Mouse (Mus musculus) heart, postnatal 36 days (tissue): Measurements from ENCODE around the gene Cacna2d3. TPM values are rescaled to one million over a fixed set of nuclear protein-coding genes. Genes with fewer than 3 reads are reported as not detected.

ENCODE experiments used
- DNase-seq, 2 experiments: peaks; one replicate each; pipeline ENCODE4 v3.0.0; 2021 to 2022
- intact Hi-C: fragments of 180-260 bp; cut with DNase I; formaldehyde crosslinking; loops from one replicate; pipeline ENCODE4 v1.15.1; 2025
- total RNA-seq, 2 experiments: library from RNA; stranded (reverse); gene quantifications; 2 replicates each; pipeline ENCODE4 v1.2.3; 2021

Gene Cacna2d3
- total RNA-seq, 2 experiments from 2014 or later = 0.47 to 1.2 TPM

- intact Hi-C loops = no loop called here
- DNase-seq = no peak
Observed at GRCm38 (mm10) chr14:29029896-29030420, 691.7 kb downstream of the Cacna2d3 start.

- DNase-seq = no peak
- intact Hi-C loops = no loop called here
Observed at GRCm38 (mm10) chr14:29029107-29029469, 692.6 kb downstream of the Cacna2d3 start.

- DNase-seq = no peak
Observed at GRCm38 (mm10) chr14:29028391-29029106, 693.1 kb downstream of the Cacna2d3 start.

GRCm38 (mm10) chr14:29027276-29027675, 694.4 kb downstream of the Cacna2d3 start:
- intact Hi-C loops = no loop called here
- DNase-seq = no peak

More at GRCm38 (mm10) chr14:29028391-29029106, 693.1 kb downstream of the Cacna2d3 start:
- intact Hi-C loops = no loop called here

GRCm38 (mm10) chr14:29025335-29025734, 696.3 kb downstream of the Cacna2d3 start:
- no peak for DNase-seq
- intact Hi-C loops = no loop called here

GRCm38 (mm10) chr14:29023246-29023645, 698.4 kb downstream of the Cacna2d3 start:
- DNase-seq = peak in 1 of 2 experiments; percentile 43
- intact Hi-C loops = no loop called here

GRCm38 (mm10) chr14:29021295-29021694, 700.4 kb downstream of the Cacna2d3 start:
- no peak for DNase-seq
- intact Hi-C loops = no loop called here

GRCm38 (mm10) chr14:29018316-29019000, 703.2 kb downstream of the Cacna2d3 start:
- no peak for DNase-seq
- intact Hi-C loops = no loop called here

GRCm38 (mm10) chr14:29017883-29018282, 703.8 kb downstream of the Cacna2d3 start, which contains the start of gene Lrtm1:
TSS of gene Lrtm1 (plus strand) at chr14:29018208.
- DNase-seq = peak in 1 of 2 experiments; percentile 32
- intact Hi-C loops = no loop called here

GRCm38 (mm10) chr14:29015896-29016295, 705.8 kb downstream of the Cacna2d3 start:
- intact Hi-C loops = no loop called here
- no peak for DNase-seq

GRCm38 (mm10) chr14:29014680-29015079, 707.0 kb downstream of the Cacna2d3 start:
- DNase-seq = no peak
- intact Hi-C loops = no loop called here

GRCm38 (mm10) chr14:29013161-29013560, 708.5 kb downstream of the Cacna2d3 start:
- intact Hi-C loops = no loop called here
- DNase-seq = no peak

GRCm38 (mm10) chr14:29009644-29010043, 712.0 kb downstream of the Cacna2d3 start:
- DNase-seq = no peak
- intact Hi-C loops = no loop called here

- DNase-seq = no peak
- intact Hi-C loops = no loop called here
Observed at GRCm38 (mm10) chr14:29005228-29005840, 716.3 kb downstream of the Cacna2d3 start.

GRCm38 (mm10) chr14:28996569-28996968, 725.1 kb downstream of the Cacna2d3 start:
- DNase-seq = no peak
- intact Hi-C loops = no loop called here

- intact Hi-C loops = no loop called here
- no peak for DNase-seq
Observed at GRCm38 (mm10) chr14:28988211-28988900, 733.3 kb downstream of the Cacna2d3 start.

- intact Hi-C loops = no loop called here
- no peak for DNase-seq
Observed at GRCm38 (mm10) chr14:28984276-28984675, 737.4 kb downstream of the Cacna2d3 start.

- no peak for DNase-seq
- intact Hi-C loops = no loop called here
Observed at GRCm38 (mm10) chr14:28980482-28980881, 741.2 kb downstream of the Cacna2d3 start.

GRCm38 (mm10) chr14:28979230-28979629, 742.4 kb downstream of the Cacna2d3 start:
- DNase-seq = no peak
- intact Hi-C loops = no loop called here

GRCm38 (mm10) chr14:28972620-28973019, 749.0 kb downstream of the Cacna2d3 start:
- DNase-seq = no peak
- intact Hi-C loops = no loop called here

GRCm38 (mm10) chr14:28969247-28969646, 752.4 kb downstream of the Cacna2d3 start:
- intact Hi-C loops = no loop called here
- no peak for DNase-seq
